Mouse (Mus musculus) liver, postnatal 0 days (tissue): Measurements from ENCODE around the gene Ddx39b. TPM values are rescaled to one million over a fixed set of nuclear protein-coding genes. Genes with fewer than 3 reads are reported as not detected.
A peak's percentile ranks its signal among the peaks of the same experiment; 100 is the strongest.

Experiments used
- ATAC-seq: fragments of 200-750 bp; cut with Nextera tagmentation; 2 replicates; pipeline ENCODE4 v1.8.0; 2017; ENCODE audit warnings: mild to moderate bottlenecking, moderate library complexity
- DNase-seq: peaks from one replicate; pipeline ENCODE4 v3.0.0-alpha.2; 2016
- H3K27ac ChIP-seq: fragments of 300-500 bp; sonication (generic); 2 replicates; pipeline ENCODE4 v1.5.1; 2014; ENCODE audit warnings: antibody characterized with exemption, moderate library complexity, mild to moderate bottlenecking, low read depth
- H3K27me3 ChIP-seq: fragments of 300-500 bp; sonication (generic); 2 replicates; pipeline ENCODE4 v1.6.1; 2014; ENCODE audit warnings: low read length, control low read depth, mixed read lengths; ENCODE audit not compliant: insufficient read depth
- H3K36me3 ChIP-seq: fragments of 300-500 bp; sonication (generic); replicated peaks from 2 replicates; pipeline ENCODE4 v1.6.1; 2014; ENCODE audit warnings: mild to moderate bottlenecking, control low read depth, low read length, moderate library complexity, mixed read lengths; ENCODE audit not compliant: insufficient read depth
- H3K4me1 ChIP-seq: fragments of 300-500 bp; sonication (generic); 2 replicates; pipeline ENCODE4 v1.6.1; 2014; ENCODE audit warnings: antibody characterized with exemption, mild to moderate bottlenecking, control low read depth; ENCODE audit not compliant: insufficient read depth
- H3K4me2 ChIP-seq: fragments of 300-500 bp; sonication (generic); 2 replicates; pipeline ENCODE4 v1.6.1; 2014; ENCODE audit warnings: low read depth, mild to moderate bottlenecking, low read length, moderate library complexity, mixed read lengths
- H3K4me3 ChIP-seq: fragments of 300-500 bp; sonication (generic); 2 replicates; pipeline ENCODE4 v1.5.1; 2014; ENCODE audit warnings: low read depth, low read length
- H3K9ac ChIP-seq: fragments of 300-500 bp; sonication (generic); replicated peaks from 2 replicates; pipeline ENCODE4 v1.6.1; 2014; ENCODE audit warnings: mild to moderate bottlenecking, moderate library complexity
- H3K9me3 ChIP-seq: fragments of 300-500 bp; sonication (generic); 2 replicates; pipeline ENCODE4 v1.6.1; 2016; ENCODE audit warnings: mild to moderate bottlenecking, control low read depth, low read length, mixed read lengths
- CTCF ChIP-seq: sonication (generic); IDR thresholded peaks from 2 replicates; pipeline ENCODE4 v1.5.1; 2016; ENCODE audit warnings: antibody characterized with exemption, low read depth
- EP300 ChIP-seq: IDR thresholded peaks from 2 replicates; pipeline ENCODE4 v1.6.1; 2016; ENCODE audit warnings: antibody characterized with exemption, low read depth, mild to moderate bottlenecking
- WGBS: fragments of 180-500 bp; shearing (Covaris S2); extraction: QIAGEN DNeasy Blood & Tissue Kit; methylation state at CpG from one replicate; pipeline ENCODE4 v1.1.7; 2014; ENCODE audit not compliant: insufficient replicate concordance; 5-methylcytosine and 5-hydroxymethylcytosine counted together
- polyA plus RNA-seq: library from polyadenylated mRNA; unstranded; fragments of >200 nt; fragmentation: Nextera tagmentation; extraction: Ambion mirVana; gene quantifications from 2 replicates; pipeline ENCODE4 v1.2.1, GENCODE M21; 2015

The Ddx39b gene
- polyA plus RNA-seq, 1 experiment from 2014 or later, result 87.2 TPM

- peaks cover 11% of the 10 kb centered on the region for H3K36me3 ChIP-seq
- H3K4me2 ChIP-seq, result peak overlapping the region; percentile 73
- peak overlapping the region; percentile 74 for H3K4me3 ChIP-seq
- H3K27ac ChIP-seq, result peak overlapping the region; percentile 91
- ATAC-seq (peak; percentile 2; the same call in 1 of the 2 replicates), DNase-seq (peak; percentile 66)
- TF ChIP-seq CTCF (0 out of 2 replicates have a peak, but pooled peaks have one; percentile 13), EP300 (no peak)
- WGBS, result 8% methylated on average over 30 of the region's 31 CpGs
- peaks cover 32% of the 10 kb centered on the region for H3K4me1 ChIP-seq
- H3K9ac ChIP-seq, result peak overlapping the region; percentile 87
- H3K27me3 ChIP-seq, result no peaks in the 10 kb centered on the region
- no peaks in the 10 kb centered on the region for H3K9me3 ChIP-seq
These were observed 6.6 kb upstream of the Ddx39b start for GRCm38 (mm10) chr17:35234903-35235302.

GRCm38 (mm10) chr17:35235614-35236389 is 5.7 kb upstream of the Ddx39b start, which contains the start of gene Nfkbil1:
Gene Nfkbil1 (minus strand): TSS chr17:35235792.
- Histone ChIP-seq H3K4me3 (peak within 1 kb of the TSS; percentile 74), H3K36me3 (peaks cover 8% of the 10 kb centered on the region; the same call in 1 of the 2 replicates), H3K4me2 (peak within 1 kb of the TSS; percentile 73), H3K27me3 (no peaks in the 10 kb centered on the region), H3K9me3 (no peaks in the 10 kb centered on the region), H3K9ac (peak within 1 kb of the TSS; percentile 87), H3K4me1 (peaks cover 41% of the 10 kb centered on the region), H3K27ac (peak within 1 kb of the TSS; percentile 91)
- TF ChIP-seq EP300, result peak; percentile 51; the same call in 1 of the 2 replicates
- no peak for TF ChIP-seq CTCF
- peak; percentile 80 for ATAC-seq
- 0% methylated on average over 35 of the region's 35 CpGs for WGBS
- peak; percentile 90 for DNase-seq

DNA sequence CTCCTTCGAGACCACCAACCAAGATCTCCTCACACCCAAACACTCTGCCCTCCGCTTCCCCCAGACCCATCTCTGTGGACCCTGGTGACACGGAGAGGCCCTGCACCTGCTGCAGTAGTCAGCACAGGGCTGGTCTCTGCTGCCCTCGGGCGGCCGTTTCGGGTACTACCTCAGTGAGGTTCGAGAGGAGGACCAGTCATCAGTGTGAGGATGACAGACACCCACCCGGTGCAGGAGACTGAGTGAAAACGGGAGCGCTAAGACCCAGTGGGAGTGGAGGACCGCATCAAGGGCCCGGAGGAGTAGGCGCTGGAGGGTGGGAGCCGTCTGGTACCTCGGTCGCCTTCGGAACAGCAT is 5.2 kb upstream of the Ddx39b start:
- no peaks in the 10 kb centered on the region for H3K9me3 ChIP-seq
- H3K4me3 ChIP-seq, result peak overlapping the region; percentile 74
- peaks cover 3% of the 10 kb centered on the region; the same call in 1 of the 2 replicates for H3K36me3 ChIP-seq
- H3K4me1 ChIP-seq, result peaks cover 41% of the 10 kb centered on the region
- peak overlapping the region; percentile 91 for H3K27ac ChIP-seq
- TF ChIP-seq EP300, result no peak
- TF ChIP-seq CTCF, result peak; percentile 100
- peak overlapping the region; percentile 87 for H3K9ac ChIP-seq
- DNase-seq, result peak; percentile 98
- peak overlapping the region; percentile 73 for H3K4me2 ChIP-seq
- 2% methylated on average over 18 of the region's 18 CpGs for whole genome bisulfite sequencing
- H3K27me3 ChIP-seq, result no peaks in the 10 kb centered on the region
- ATAC-seq, result peak; percentile 69

DNA sequence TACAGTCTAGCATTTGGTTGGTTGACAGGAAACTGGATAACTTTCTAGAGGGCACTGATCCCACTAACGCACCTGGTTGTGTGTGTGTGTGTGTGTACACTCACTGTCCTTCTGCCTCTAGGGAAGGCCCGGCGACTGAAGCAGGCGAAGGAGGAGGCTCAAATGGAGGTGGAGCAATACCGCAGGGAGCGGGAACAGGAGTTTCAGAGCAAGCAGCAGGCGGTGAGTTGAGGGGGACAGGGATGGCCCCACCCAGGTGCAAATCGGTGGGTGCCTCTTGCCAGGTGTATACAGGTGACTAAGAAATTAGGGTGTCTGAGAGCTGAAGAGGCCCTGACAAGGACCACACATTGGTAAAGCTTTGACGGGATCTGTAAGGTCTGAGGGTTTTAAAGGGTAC is 4.5 kb upstream of the Ddx39b start:
- peaks cover 37% of the 10 kb centered on the region for H3K4me1 ChIP-seq
- no peaks in the 10 kb centered on the region for H3K27me3 ChIP-seq
- H3K4me2 ChIP-seq, result no peak overlapping the region
- 77% methylated on average over 9 of the region's 9 CpGs for WGBS
- ATAC-seq (no peak), DNase-seq (no peak)
- no peak overlapping the region for H3K4me3 ChIP-seq
- no peak overlapping the region for H3K27ac ChIP-seq
- H3K9me3 ChIP-seq, result no peaks in the 10 kb centered on the region
- no peak overlapping the region for H3K9ac ChIP-seq
- H3K36me3 ChIP-seq, result peaks cover 3% of the 10 kb centered on the region; the same call in 1 of the 2 replicates
- TF ChIP-seq EP300 (no peak), CTCF (no peak)

DNA sequence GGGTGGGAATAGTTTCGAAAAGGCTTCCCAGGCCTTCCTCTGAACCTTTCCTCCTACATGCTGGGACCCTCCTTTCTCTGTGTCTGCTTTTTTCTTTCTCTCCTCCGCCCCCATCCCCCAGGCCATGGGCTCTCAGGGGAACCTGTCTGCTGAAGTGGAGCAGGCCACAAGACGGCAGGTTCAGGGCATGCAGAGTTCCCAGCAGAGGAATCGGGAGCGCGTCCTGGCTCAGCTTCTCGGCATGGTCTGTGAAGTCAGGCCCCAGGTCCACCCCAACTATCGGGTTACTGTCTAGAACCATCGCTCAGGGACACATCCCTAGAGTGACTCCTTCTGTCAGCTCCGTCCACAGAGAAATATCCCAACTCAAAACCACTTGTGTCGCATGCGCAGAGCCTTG is 4.0 kb upstream of the Ddx39b start:
- Histone ChIP-seq H3K9ac (no peak overlapping the region), H3K4me1 (peaks cover 33% of the 10 kb centered on the region), H3K9me3 (no peaks in the 10 kb centered on the region), H3K4me3 (no peak overlapping the region), H3K36me3 (peaks cover 3% of the 10 kb centered on the region; the same call in 1 of the 2 replicates), H3K27ac (no peak overlapping the region), H3K27me3 (no peaks in the 10 kb centered on the region), H3K4me2 (no peak overlapping the region)
- TF ChIP-seq CTCF (no peak), EP300 (no peak)
- DNase-seq (no peak), ATAC-seq (no peak)
- WGBS, result 84% methylated on average over 12 of the region's 12 CpGs

DNA sequence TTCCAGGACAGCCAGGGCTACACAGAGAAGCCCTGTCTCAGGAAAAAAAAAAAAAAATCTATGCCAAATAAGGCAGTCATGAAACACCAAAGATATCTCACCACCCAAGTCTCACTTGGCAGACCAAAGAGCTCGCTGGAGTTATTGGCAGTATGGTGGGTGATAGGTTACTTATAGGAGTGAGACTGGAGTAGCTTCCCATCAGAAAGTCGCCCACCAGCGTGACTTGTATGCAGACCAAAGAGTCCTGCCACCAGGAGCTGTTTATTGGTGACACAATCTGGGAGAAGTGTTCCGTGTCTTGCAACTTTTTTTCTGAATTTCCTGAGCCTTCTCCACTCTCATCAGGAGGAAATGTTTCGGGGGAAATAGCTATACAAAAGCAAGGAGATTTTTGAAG is 1.8 kb upstream of the Ddx39b start:
- no peak overlapping the region; the same call in 1 of the 2 replicates for H3K27ac ChIP-seq
- H3K27me3 ChIP-seq, result no peaks in the 10 kb centered on the region
- H3K4me1 ChIP-seq, result peaks cover 37% of the 10 kb centered on the region
- no peak for TF ChIP-seq EP300
- no peak for TF ChIP-seq CTCF
- no peaks in the 10 kb centered on the region for H3K9me3 ChIP-seq
- no peak overlapping the region for H3K4me2 ChIP-seq
- DNase-seq (no peak), ATAC-seq (no peak)
- H3K4me3 ChIP-seq, result no peak overlapping the region
- no peak overlapping the region for H3K9ac ChIP-seq
- peaks cover 14% of the 10 kb centered on the region for H3K36me3 ChIP-seq
- WGBS, result 71% methylated on average over 5 of the region's 5 CpGs
